Mouse (Mus musculus): ENCODE results near the gene Nek5. TPM values are rescaled to one million over a fixed set of nuclear protein-coding genes. Genes with fewer than 3 reads are reported as not detected.

The Nek5 gene
- polyA plus RNA-seq, 1 experiment: not detected

DNA sequence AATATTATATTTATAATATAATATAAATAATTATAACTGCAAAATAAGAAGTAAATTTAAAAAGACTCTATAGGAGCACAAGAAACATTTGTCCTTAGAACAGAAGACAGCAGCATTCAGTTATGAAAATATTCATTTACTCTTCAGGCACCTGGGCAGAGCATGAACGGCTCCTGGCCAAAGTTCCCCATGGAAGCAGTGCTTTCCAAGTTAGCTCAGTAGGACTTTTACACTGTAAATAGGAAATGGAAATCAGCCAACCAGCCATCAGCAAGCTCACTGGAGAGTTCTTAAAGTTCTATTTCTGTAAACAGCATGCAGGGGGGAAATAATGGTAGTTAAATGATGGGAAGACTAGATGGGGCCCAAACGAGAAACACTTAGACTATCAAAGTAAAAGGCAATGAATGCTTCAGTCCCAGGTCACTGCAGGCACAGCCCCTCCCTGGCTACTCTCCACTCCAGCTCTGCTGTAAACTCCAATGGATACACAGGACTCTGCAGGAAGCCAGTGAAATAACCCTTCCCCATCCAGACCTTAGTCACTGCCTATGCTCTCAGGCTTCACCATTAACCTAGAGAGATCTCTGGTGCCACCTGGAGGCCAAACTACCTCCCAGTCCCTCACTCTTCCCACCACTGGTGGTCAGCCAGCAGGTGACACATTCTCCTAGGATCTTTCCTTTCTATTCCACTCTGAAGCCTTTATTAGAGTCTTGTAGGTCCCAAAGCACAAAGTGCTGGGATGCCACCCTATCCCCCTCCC lies 77.0 kb downstream of the Nek5 start:
- TF ChIP-seq MYOG (IDR thresholded peaks at IDR 0.05; ENCODE audit: control insufficient read depth in 1 of 3, insufficient read depth in 1 of 3, insufficient read length in 2 of 3, low read depth in 2 of 3) (no peak), REST (IDR thresholded peaks at IDR 0.05; ENCODE audit: insufficient read depth, insufficient read length) (no peak), MAX (IDR thresholded peaks at IDR 0.05; ENCODE audit: low read depth) (no peak), POLR2AphosphoS2 (IDR thresholded peaks at IDR 0.05; ENCODE audit: insufficient read length, low read depth) (no peak), TCF3 (IDR thresholded peaks at IDR 0.05; ENCODE audit: insufficient read length, low read depth) (no peak), MYOD1 (IDR thresholded peaks at IDR 0.05; ENCODE audit: control insufficient read depth in 1 of 3, insufficient read length in 2 of 3, low read depth in 2 of 3) (no peak), E2F4 (IDR thresholded peaks at IDR 0.05; ENCODE audit: insufficient read depth) (no peak), CEBPB (IDR thresholded peaks at IDR 0.05; ENCODE audit: insufficient read depth, poor library complexity, severe bottlenecking) (no peak), USF1 (IDR thresholded peaks at IDR 0.05; ENCODE audit: low read depth) (no peak), TCF12 (IDR thresholded peaks at IDR 0.05; ENCODE audit: insufficient read depth, poor library complexity, severe bottlenecking) (no peak), SRF (IDR thresholded peaks at IDR 0.05; ENCODE audit: control insufficient read depth, insufficient read length, low read depth) (no peak), POLR2A (IDR thresholded peaks at IDR 0.05; ENCODE audit: insufficient read length, low read depth) (no peak)
- Histone ChIP-seq H3K36me3 (ENCODE audit: control insufficient read depth, insufficient read depth) (no peaks in the 10 kb centered on the region), H3ac (ENCODE audit: control insufficient read depth, insufficient read length) (no peak overlapping the region), H3K4me2 (ENCODE audit: low read depth) (no peak overlapping the region), H3K27me3 (ENCODE audit: control insufficient read depth, insufficient read depth, insufficient read length) (no peaks in the 10 kb centered on the region), H3K79me2 (ENCODE audit: control insufficient read depth, insufficient read depth) (no peaks in the 10 kb centered on the region), H3K4me3 (no peak overlapping the region)

DNA sequence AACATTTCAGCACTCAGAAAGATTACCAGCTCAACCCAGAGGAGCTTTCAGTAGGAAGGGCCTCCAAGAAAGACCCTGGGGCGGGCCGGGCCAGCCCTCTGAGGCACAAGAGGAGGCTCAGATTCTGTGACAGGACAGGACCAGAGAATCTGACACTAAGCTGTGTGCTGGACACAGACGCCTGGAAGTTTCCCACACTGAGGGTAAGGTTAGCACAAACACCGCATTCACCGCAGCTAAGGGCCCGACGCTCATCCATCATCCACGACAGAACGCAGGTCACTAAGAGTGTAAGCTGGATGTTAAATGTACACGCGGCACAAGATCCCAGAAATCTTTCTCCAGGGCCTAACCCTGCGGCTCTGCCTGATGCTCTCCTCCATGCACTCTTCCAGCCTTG lies 81.1 kb downstream of the Nek5 start:
- Histone ChIP-seq H3K27me3 (ENCODE audit: control insufficient read depth, insufficient read depth, insufficient read length) (peaks cover 15% of the 10 kb centered on the region), H3K4me2 (ENCODE audit: low read depth) (no peak overlapping the region), H3K36me3 (ENCODE audit: control insufficient read depth, insufficient read depth) (no peaks in the 10 kb centered on the region), H3K4me3 (no peak overlapping the region), H3ac (ENCODE audit: control insufficient read depth, insufficient read length) (no peak overlapping the region), H3K79me2 (ENCODE audit: control insufficient read depth, insufficient read depth) (no peaks in the 10 kb centered on the region)
- TF ChIP-seq TCF3 (IDR thresholded peaks at IDR 0.05; ENCODE audit: insufficient read length, low read depth) (no peak), SRF (IDR thresholded peaks at IDR 0.05; ENCODE audit: control insufficient read depth, insufficient read length, low read depth) (no peak), POLR2A (IDR thresholded peaks at IDR 0.05; ENCODE audit: insufficient read length, low read depth) (no peak), CEBPB (IDR thresholded peaks at IDR 0.05; ENCODE audit: insufficient read depth, poor library complexity, severe bottlenecking) (no peak), MYOD1 (IDR thresholded peaks at IDR 0.05; ENCODE audit: control insufficient read depth in 1 of 3, insufficient read length in 2 of 3, low read depth in 2 of 3) (no peak), TCF12 (IDR thresholded peaks at IDR 0.05; ENCODE audit: insufficient read depth, poor library complexity, severe bottlenecking) (no peak), USF1 (IDR thresholded peaks at IDR 0.05; ENCODE audit: low read depth) (no peak), MAX (IDR thresholded peaks at IDR 0.05; ENCODE audit: low read depth) (no peak), REST (IDR thresholded peaks at IDR 0.05; ENCODE audit: insufficient read depth, insufficient read length) (no peak), MYOG (IDR thresholded peaks at IDR 0.05; ENCODE audit: control insufficient read depth in 1 of 3, insufficient read depth in 1 of 3, insufficient read length in 2 of 3, low read depth in 2 of 3) (no peak), POLR2AphosphoS2 (IDR thresholded peaks at IDR 0.05; ENCODE audit: insufficient read length, low read depth) (no peak), E2F4 (IDR thresholded peaks at IDR 0.05; ENCODE audit: insufficient read depth) (no peak)

- TF ChIP-seq POLR2A (IDR thresholded peaks at IDR 0.05; ENCODE audit: insufficient read length, low read depth): no peak
Measured at GRCm38 (mm10) chr8:22042515-22042914, 82.3 kb downstream of the Nek5 start.

GRCm38 (mm10) chr8:22040153-22040509 lies 84.7 kb downstream of the Nek5 start:
- no peak overlapping the region for H3ac ChIP-seq (ENCODE audit: control insufficient read depth, insufficient read length)
- H3K36me3 ChIP-seq (ENCODE audit: control insufficient read depth, insufficient read depth): no peaks in the 10 kb centered on the region
- H3K4me2 ChIP-seq (ENCODE audit: low read depth): no peak overlapping the region
- TF ChIP-seq MYOD1 (IDR thresholded peaks at IDR 0.05; ENCODE audit: control insufficient read depth in 1 of 3, insufficient read length in 2 of 3, low read depth in 2 of 3) (no peak), USF1 (IDR thresholded peaks at IDR 0.05; ENCODE audit: low read depth) (no peak), POLR2AphosphoS2 (IDR thresholded peaks at IDR 0.05; ENCODE audit: insufficient read length, low read depth) (no peak), REST (IDR thresholded peaks at IDR 0.05; ENCODE audit: insufficient read depth, insufficient read length) (no peak), MAX (IDR thresholded peaks at IDR 0.05; ENCODE audit: low read depth) (no peak), CEBPB (IDR thresholded peaks at IDR 0.05; ENCODE audit: insufficient read depth, poor library complexity, severe bottlenecking) (no peak), TCF12 (IDR thresholded peaks at IDR 0.05; ENCODE audit: insufficient read depth, poor library complexity, severe bottlenecking) (no peak), E2F4 (IDR thresholded peaks at IDR 0.05; ENCODE audit: insufficient read depth) (no peak), SRF (IDR thresholded peaks at IDR 0.05; ENCODE audit: control insufficient read depth, insufficient read length, low read depth) (no peak), MYOG (IDR thresholded peaks at IDR 0.05; ENCODE audit: control insufficient read depth in 1 of 3, insufficient read depth in 1 of 3, insufficient read length in 2 of 3, low read depth in 2 of 3) (no peak), TCF3 (IDR thresholded peaks at IDR 0.05; ENCODE audit: insufficient read length, low read depth) (no peak), POLR2A (IDR thresholded peaks at IDR 0.05; ENCODE audit: insufficient read length, low read depth) (no peak)
- no peaks in the 10 kb centered on the region for H3K79me2 ChIP-seq (ENCODE audit: control insufficient read depth, insufficient read depth)
- H3K27me3 ChIP-seq (ENCODE audit: control insufficient read depth, insufficient read depth, insufficient read length): peaks cover 29% of the 10 kb centered on the region
- H3K4me3 ChIP-seq: no peak overlapping the region

More at GRCm38 (mm10) chr8:22042515-22042914, 82.3 kb downstream of the Nek5 start:
- H3ac ChIP-seq (ENCODE audit: control insufficient read depth, insufficient read length): no peak overlapping the region
- H3K27me3 ChIP-seq (ENCODE audit: control insufficient read depth, insufficient read depth, insufficient read length): peaks cover 26% of the 10 kb centered on the region
- H3K79me2 ChIP-seq (ENCODE audit: control insufficient read depth, insufficient read depth): no peaks in the 10 kb centered on the region
- H3K4me2 ChIP-seq (ENCODE audit: low read depth): no peak overlapping the region
- H3K4me3 ChIP-seq: no peak overlapping the region
- H3K36me3 ChIP-seq (ENCODE audit: control insufficient read depth, insufficient read depth): no peaks in the 10 kb centered on the region

Data from myocyte (in vitro differentiated cells).